Mouse (Mus musculus): ENCODE results near the gene Wdr54.

Gene Wdr54

DNA sequence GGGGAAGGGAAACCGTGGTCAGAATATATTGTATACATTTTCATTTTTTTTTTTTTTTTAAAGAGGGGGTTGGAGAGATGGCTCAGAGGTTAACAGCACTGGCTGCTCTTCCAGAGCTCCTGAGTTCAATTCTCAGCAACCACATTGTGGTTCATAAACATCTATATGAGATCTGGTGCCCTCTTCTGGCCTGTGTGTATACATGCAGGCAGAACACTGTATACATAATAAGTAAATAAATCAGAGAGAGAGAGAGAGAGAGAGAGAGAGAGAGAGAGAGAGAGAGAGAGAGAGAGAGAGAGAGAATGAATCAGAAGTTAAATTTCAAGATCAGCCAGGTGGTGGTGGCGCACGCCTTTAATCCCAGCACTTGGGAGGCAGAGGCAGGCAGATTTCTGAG is 3.3 kb upstream of the Wdr54 start:
- peak; percentile 25 for DNase-seq (ENCODE audit: low spot score)

DNA sequence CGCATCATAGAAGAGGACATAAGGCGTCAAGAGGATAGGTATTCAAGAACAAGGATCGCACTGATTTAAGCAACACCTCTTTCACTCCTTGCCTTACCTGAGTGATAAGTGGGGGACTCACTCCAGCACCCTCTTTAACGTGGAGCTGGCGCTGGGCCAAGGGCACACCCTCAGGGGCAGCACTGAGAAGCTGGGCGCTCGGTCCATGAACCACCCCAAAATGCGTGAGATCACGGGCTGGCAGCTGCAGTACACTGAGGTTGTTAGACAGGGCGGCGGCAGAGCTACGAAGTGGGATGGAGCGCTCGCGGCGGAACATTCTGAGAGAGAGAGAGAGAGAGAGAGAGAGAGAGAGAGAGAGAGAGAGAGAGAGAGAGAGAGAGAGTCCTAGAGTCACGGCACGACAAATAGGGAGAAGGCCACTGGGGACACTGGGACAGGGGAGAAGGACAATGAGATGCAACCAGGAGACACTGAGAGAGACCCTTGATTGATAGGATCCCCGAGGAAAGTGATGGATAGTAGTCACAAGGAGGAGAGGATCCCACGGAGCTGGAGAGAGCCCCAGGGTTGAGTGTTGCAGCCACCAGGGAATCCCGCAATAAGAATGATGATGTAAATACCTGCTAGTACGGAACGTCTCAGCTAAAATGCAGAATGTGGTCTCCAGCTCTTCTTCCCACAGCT is 502 bp downstream of the Wdr54 start:
- peak; percentile 24 for DNase-seq (ENCODE audit: low spot score)

GRCm38 (mm10) chr6:83153485-83153884 is 2.7 kb downstream of the Wdr54 start:
- no peak for DNase-seq (ENCODE audit: low spot score)

DNA sequence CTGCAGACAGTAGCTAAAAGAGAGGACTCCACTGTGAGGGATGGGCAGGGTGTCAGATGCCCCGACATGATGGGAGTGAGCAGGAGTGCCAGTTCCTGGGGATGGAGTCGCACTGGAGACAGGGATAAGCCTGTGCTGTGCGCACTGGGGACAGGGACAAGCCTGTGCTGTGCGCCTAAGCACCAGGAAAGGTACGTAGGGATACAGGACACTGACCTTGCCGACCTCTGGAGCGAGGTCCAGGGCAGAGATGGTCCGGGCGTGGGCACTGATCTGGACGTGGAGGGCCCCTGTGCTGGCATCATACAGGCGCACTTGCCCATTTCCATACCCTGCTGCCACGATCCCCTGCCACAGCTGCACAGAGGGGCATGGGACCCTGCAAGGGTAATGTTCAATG is 3.2 kb downstream of the Wdr54 start:
- no peak for DNase-seq (ENCODE audit: low spot score)

- DNase-seq (ENCODE audit: low spot score), result no peak
Observed at GRCm38 (mm10) chr6:83151721-83152120, 4.5 kb downstream of the Wdr54 start.

GRCm38 (mm10) chr6:83147280-83147679 is 8.9 kb downstream of the Wdr54 start:
- DNase-seq (ENCODE audit: low spot score), result no peak

GRCm38 (mm10) chr6:83145805-83146204 is 10.4 kb downstream of the Wdr54 start:
- DNase-seq (ENCODE audit: low spot score), result no peak

- no peak for DNase-seq (ENCODE audit: low spot score)
Observed at GRCm38 (mm10) chr6:83145209-83145608, 11.0 kb downstream of the Wdr54 start.

- DNase-seq (ENCODE audit: low spot score), result no peak
Observed at GRCm38 (mm10) chr6:83142886-83143285, 13.3 kb downstream of the Wdr54 start.

GRCm38 (mm10) chr6:83142211-83142731 is 13.9 kb downstream of the Wdr54 start:
- no peak for DNase-seq (ENCODE audit: low spot score)

DNA sequence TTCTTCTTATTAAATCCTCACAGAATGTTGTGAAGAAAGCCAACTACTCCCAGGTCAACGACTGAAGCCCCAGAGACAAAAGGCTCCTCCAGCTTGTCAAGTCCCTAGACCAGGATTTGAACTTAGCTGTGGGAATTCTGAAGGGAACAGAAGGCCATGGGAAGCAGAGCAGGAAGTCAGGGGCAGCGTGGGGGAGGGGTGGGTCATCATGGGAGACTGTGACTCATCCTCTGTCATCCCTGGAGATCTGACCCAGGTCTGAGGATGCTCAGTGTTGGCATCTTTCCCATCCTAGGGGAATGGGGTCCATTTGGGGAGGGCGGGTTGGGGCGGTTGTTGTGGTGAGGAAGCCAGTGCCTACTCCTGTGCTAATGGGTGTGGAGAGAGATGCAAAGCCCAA is 14.6 kb downstream of the Wdr54 start:
- no peak for DNase-seq (ENCODE audit: low spot score)

DNA sequence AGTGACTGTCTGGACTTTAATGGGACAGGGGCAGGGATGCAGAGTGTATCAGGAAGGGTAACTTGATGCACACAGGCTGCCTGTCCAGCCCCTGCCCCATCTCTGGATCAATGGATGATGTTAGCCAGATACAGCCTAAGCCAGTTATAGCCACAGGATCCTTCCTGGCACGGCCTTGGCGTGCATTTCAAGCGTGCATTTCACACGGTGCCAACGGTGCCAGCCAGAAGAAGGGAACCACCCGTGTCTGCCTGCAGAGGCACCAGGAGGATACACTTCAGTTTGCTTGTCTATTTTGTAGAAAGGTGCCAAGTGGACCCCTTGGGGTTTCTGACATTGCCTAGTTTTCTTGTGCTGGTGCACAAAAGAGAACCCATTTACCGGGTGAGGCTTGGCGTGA is 16.2 kb downstream of the Wdr54 start:
- no peak for DNase-seq (ENCODE audit: low spot score)

DNA sequence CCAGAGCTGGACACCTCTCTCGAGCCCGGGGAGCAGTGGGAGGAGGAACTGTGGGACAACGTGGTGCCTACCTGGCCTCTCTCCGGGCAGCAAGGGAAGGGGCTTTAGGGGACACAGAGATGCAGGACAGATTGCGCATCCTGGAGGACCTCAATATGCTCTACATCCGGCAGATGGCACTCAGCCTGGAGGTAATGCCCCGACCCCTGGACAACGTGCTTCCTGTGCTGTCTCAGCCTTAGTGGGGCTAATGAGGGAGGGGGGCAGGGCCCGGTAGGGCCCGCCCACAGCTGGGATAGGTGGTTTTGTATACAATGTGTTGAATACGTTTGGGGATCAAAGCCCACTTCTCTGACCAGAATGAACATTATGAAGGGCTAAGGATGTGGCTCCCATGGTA is 18.1 kb downstream of the Wdr54 start:
- DNase-seq (ENCODE audit: low spot score), result no peak

DNA sequence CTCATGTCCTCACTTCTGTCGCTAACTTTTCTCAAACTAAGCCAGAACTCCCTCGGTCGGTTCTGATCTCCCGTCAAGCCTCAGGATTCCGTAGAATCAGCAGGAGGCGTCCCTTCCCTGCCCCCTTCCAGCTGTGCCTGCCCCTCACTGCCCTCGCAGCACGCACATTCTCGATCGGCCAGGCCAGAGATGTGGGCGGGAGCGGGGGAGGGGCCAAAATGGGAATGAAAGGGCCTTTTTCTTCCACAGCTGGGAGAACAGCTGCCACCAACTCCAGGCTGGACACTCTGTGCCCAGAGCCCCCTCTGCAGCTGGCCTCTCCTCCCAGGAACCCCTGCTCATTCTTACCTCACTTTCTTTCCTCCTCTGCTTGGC is 18.6 kb downstream of the Wdr54 start:
- DNase-seq (ENCODE audit: low spot score), result peak; percentile 73

DNA sequence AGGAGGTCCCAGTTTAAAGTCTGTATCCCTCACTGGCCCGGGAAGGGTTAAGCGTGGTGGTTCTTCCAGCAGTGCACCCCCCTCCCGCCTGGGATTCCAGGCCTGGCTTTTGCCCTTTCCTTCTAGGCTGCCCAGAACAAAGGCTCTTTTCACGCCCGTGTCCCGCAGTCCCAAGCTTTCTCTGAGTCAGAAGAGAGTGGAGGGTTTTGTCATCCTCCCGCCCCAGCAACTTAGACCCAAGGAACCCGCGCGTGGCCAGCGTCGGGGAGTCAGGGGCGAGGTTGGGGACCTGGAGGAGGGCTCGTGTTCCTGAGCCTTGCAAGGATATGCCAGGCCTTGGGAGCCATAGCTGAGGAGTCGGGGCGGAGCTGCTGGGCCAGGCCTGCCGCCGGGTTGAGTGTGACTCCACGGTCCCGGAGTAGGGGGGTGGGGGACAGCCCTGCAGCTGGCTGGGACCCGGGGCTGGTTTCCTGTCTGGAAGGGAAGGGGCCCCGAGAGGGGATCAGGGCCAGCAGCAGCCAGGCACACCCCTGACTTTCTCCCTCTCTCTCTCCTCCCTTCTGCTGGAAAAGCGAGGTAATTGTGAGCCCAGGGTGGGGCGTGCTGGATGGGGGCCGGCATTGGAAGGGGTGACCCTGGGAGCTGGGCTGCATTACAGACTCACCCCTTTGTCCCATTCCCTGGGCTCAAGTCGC is 19.2 kb downstream of the Wdr54 start:
- DNase-seq (ENCODE audit: low spot score), result peak; percentile 54

DNA sequence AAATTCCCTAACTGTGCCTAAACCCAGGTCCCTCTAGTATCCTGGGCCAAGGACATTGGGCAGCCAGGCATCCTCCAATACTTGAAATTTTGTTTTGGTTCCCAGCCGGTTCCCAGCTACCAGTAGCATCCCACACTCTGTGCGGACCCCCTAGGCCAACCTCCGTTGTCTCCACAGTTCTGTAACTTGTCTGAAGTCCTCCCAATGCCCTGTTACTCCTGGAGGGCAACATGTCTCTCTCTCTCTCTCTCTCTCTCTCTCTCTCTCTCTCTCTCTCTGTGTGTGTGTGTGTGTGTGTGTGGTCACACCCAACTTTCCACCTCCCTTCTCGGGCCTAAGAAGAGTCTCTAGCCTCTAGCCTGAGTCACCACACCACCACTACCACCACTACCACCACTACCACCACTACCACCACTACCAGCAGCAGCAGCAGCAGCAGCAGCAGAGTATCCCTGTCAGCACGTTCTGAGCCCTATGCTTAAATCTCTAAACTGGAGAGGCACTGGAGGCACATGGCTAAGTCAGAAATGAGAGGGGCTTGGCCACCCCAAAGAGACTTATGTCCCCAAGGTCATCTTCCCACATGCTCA is 19.8 kb downstream of the Wdr54 start:
- DNase-seq (ENCODE audit: low spot score), result no peak

GRCm38 (mm10) chr6:83135571-83136161 is 20.5 kb downstream of the Wdr54 start:
- DNase-seq (ENCODE audit: low spot score), result peak; percentile 41

DNA sequence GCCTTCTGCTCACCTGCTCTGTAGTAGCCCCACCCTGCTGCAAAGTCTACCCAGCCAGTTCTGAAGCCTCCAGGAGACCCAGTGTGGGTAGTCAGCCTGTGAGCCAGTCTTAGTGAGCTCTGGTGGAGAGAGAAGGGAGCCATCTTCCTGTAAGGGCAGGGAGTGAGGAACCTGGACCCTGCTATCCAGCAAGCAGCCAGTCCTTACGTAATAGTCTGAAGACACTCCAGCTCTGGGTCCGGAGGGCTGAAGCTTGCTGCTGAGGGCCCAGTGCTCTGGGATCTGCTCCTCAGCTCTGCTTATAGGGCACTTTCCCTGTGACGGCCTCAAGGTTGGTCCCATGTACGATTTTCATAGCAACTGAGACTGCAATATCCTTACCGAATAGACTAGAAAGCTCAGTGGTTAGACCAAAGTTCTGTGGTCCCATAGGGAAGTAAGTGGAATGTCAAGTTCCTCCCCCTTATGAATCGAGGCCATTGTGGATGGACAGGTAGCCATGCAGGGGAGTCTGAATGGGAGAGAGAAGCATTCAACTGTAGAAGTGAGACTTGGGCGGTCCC is 21.2 kb downstream of the Wdr54 start, which contains the start of gene Rtkn:
Rtkn (plus strand) TSS at position 513 of the 563 bp plus-strand sequence.
- DNase-seq (ENCODE audit: low spot score), result no peak

- DNase-seq (ENCODE audit: low spot score), result no peak
Observed at GRCm38 (mm10) chr6:83134226-83134625, 22.0 kb downstream of the Wdr54 start.

- DNase-seq (ENCODE audit: low spot score), result no peak
Observed at GRCm38 (mm10) chr6:83132176-83132919, 23.8 kb downstream of the Wdr54 start.

DNA sequence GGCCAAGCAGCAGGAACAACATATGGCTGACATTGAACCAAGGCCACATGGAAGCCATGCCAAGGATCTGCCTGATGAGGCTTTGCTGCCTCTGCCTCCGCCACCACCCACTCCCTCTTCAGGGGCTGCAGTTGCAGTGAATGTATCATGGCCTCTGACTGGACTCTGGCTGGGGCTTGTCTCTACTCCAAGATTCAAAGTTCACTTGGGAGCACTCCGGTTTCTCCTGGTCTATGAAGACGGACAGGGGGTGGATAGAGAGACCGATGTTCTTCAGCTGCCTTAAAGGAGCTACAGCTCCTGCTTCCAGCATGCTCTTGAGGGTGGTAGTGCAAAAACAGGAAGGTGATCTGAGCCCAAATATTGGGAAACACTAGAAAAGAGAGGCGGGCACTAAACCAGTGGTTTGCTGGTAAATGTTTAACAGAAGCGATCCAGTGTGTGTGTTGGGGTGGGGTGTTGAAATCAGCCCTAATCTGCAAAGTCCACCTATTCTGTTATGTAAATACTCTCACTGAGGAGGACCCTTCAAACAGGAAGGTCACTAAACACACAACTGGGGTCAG is 24.6 kb downstream of the Wdr54 start:
- no peak for DNase-seq (ENCODE audit: low spot score)
